Mouse (Mus musculus): ENCODE results near the gene Vmn1r163. TPM values are rescaled to one million over a fixed set of nuclear protein-coding genes. Genes with fewer than 3 reads are reported as not detected.
"Not testable (repeated sequence)": the region's sequence is repeated elsewhere in the genome, so short reads cannot be mapped to it uniquely, and the experiment has no call there.

Gene Vmn1r163
- not detected in 2 replicates for polyA plus RNA-seq (2012; rRNA removed)

DNA sequence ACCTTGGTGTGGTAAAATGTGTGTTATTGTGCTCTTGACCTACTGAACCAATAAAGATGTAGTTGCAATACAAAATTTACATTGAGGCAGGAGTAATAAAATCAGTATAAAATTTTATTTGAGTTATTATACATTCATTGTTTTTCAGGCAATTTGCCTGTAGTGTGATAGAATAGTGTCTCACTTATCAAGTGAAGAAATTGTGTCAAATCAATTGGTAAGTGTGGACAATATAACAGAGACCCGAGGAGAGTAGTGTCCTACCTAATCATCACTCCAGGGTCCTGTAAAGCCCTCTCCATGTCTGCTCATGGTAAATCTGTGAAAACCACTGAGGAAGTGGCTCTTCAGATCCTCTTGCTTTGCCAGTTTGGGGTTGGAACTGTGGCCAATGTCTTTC, at the start of gene Vmn1r163:
Vmn1r163 (plus strand) TSS at position 301 of the 400 bp plus-strand sequence.
- H3K4me1 ChIP-seq (ENCODE audit: control insufficient read depth, insufficient read depth, low read length); H3K4me3 ChIP-seq (replicated peaks; ENCODE audit: extremely low read depth, low read depth, low read length); DNase-seq: not testable (repeated sequence)
- no CpG with 5 or more reads among the region's 1 CpGs for WGBS

- DNase-seq, result not testable (repeated sequence)
- no CpG with 5 or more reads among the region's 3 CpGs for WGBS
Measured at GRCm38 (mm10) chr7:23019823-23020222, 35.5 kb upstream of the Vmn1r163 start, which contains the start of gene Gm4216. Gene Gm4216 (minus strand): TSS chr7:23019923.

GRCm38 (mm10) chr7:23067356-23067755, 12.0 kb downstream of the Vmn1r163 start, which contains the start of gene Gm8720:
Gene Gm8720 (minus strand): TSS chr7:23067456.
- WGBS, result no CpG with 5 or more reads among the region's 1 CpGs
- H3K4me3 ChIP-seq (replicated peaks; ENCODE audit: extremely low read depth, low read depth, low read length); H3K4me1 ChIP-seq (ENCODE audit: control insufficient read depth, insufficient read depth, low read length); DNase-seq: not testable (repeated sequence)

More at GRCm38 (mm10) chr7:23019823-23020222, 35.5 kb upstream of the Vmn1r163 start, which contains the start of gene Gm4216:
- not testable (repeated sequence) for H3K4me1 ChIP-seq (ENCODE audit: control insufficient read depth, insufficient read depth, low read length); H3K4me3 ChIP-seq (replicated peaks; ENCODE audit: extremely low read depth, low read depth, low read length)

Other genes with a start within 250 kb of the Vmn1r163 start
- gene Vmn1r159, start 211.9 kb upstream of the Vmn1r163 start, polyA plus RNA-seq (2012; rRNA removed), result not detected in 2 replicates
- not detected in 2 replicates for gene Vmn1r160, start 184.3 kb upstream of the Vmn1r163 start, polyA plus RNA-seq (2012; rRNA removed)
- gene Gm4214, start 70.9 kb upstream of the Vmn1r163 start, polyA plus RNA-seq (2012; rRNA removed), result not detected in 2 replicates
- not detected in 2 replicates for gene Gm4216, start 35.6 kb upstream of the Vmn1r163 start, polyA plus RNA-seq (2012; rRNA removed)
- not detected in 2 replicates for gene Gm8720, start 11.9 kb downstream of the Vmn1r163 start, polyA plus RNA-seq (2012; rRNA removed)
- not detected in 2 replicates for gene Gm10662, start 88.9 kb downstream of the Vmn1r163 start, polyA plus RNA-seq (2012; rRNA removed)
- not detected in 2 replicates for gene Vmn1r165, start 161.8 kb downstream of the Vmn1r163 start, polyA plus RNA-seq (2012; rRNA removed)
- not detected in 2 replicates for gene Vmn1r166, start 196.1 kb downstream of the Vmn1r163 start, polyA plus RNA-seq (2012; rRNA removed)
- gene Gm6902, start 223.4 kb downstream of the Vmn1r163 start, polyA plus RNA-seq (2012; rRNA removed), result not detected in 2 replicates
- not detected in 2 replicates for gene Nlrp4e, start 245.7 kb downstream of the Vmn1r163 start, polyA plus RNA-seq (2012; rRNA removed)

Measured in lung, adult 2 months (tissue).